Mouse (Mus musculus) layer of hippocampus, adult 2 months (tissue): ENCODE measurements at regions not wholly inside any gene's neighbourhood (a gene's known extent, or its start where the extent isn't known, plus 50 kb on each side); places are given as distances from the start of the nearest gene placed in this dataset.

Experiments used
- DNase-seq, 2 experiments: peaks; one replicate each; pipeline ENCODE4 v3.0.0; 2022; ENCODE audit warnings: low spot score in 2 of 2
- H3K27ac ChIP-seq: fragments of 200-600 bp; 2 replicates; pipeline ENCODE4 v1.8.1; 2022
- H3K4me3 ChIP-seq: fragments of 200-600 bp; 2 replicates; pipeline ENCODE4 v1.8.1; 2022; ENCODE audit warnings: mild to moderate bottlenecking
- CTCF ChIP-seq: fragments of 200-600 bp; conservative IDR thresholded peaks from 2 replicates; pipeline ENCODE4 v1.8.1; 2022; ENCODE audit warnings: antibody characterized with exemption, mild to moderate bottlenecking, moderate library complexity

DNA sequence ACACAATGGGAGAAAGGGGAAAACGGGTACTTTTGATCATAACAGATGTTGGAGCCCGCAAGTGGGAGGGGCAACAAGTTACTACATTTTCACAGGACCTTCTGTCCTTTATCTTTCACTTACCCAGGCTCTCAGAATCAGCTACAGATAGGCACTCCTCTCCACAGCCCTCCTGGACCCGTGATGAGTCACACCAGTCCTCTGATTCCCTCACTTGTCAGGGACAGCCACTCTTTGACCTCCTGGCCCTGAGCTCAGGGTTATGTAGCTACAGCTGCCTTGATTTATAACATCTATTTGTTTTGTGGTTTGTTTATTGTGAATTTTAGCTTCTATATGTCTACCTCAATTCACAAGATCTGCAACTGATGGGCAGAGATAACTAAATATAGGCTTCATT is 312.7 kb upstream of the Rora start:
- Histone ChIP-seq H3K4me3 (no peak overlapping the region), H3K27ac (no peak overlapping the region)
- DNase-seq, result no peak
- TF ChIP-seq CTCF, result no peak

DNA sequence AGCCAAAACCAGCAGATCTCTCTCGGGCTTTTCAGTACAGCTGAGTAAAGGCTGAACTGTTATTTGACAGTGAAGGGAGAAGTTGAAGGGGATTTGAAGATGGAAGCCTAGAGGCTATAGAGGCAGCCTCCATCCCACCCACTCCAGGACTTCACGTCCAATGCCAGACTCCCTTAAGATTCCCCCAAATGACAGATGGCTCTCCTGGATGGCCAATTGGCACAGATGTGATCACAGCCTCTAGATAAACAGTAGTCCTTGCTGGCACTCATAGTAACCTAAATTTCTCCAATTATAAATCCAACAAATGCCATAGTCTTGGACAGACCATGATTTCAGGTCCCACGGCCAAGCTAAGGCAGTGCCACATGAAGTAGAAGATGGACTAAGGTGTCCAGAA is 312.1 kb upstream of the Rora start:
- Histone ChIP-seq H3K27ac (no peak overlapping the region), H3K4me3 (no peak overlapping the region)
- TF ChIP-seq CTCF, result no peak
- DNase-seq, result no peak

DNA sequence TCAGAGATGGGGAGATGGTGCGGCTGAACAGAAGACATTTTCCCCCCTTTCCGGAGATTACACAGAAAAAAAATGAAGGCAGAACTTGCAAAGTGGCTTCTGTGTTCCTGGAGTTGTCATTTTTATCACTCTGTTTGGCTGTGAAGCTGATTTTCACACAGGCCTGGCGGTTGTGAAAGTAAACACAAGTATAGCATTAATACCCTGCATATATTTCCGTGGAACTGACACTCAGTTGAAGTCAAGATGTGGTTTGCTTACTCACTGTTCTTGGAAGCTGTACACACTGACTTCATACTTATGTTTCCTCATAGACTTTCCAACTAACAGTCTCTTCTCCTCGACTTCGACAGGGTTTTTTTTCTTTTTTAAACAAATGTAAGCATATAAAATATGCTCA is 306.2 kb upstream of the Rora start:
- TF ChIP-seq CTCF, result no peak
- H3K27ac ChIP-seq, result no peak overlapping the region
- H3K4me3 ChIP-seq, result no peak overlapping the region
- DNase-seq, result peak in 1 of 2 experiments; percentile 12

DNA sequence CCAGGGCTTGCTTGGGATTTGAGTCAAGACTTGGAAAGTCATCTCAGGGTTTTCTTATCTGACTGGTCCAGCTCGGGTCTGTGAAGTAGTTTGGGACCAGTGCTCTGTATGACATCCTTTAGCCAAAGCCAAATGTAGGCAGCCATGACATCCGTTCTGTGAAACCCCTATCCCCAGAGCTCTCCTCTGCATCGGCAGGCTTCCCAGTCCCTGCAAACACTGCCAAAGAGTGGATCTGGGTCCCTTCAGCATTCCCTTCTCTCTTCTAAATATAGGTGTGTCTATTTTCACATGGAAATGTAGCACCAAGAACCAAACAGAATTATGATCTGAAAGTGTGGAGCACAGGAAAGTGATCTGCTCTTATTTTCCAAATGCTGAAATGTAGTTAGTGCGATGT is 302.1 kb upstream of the Rora start:
- no peak for DNase-seq
- H3K4me3 ChIP-seq, result no peak overlapping the region
- TF ChIP-seq CTCF, result no peak
- no peak overlapping the region for H3K27ac ChIP-seq

- peak; percentile 53 to 60 for DNase-seq
- no peak overlapping the region for H3K4me3 ChIP-seq
- H3K27ac ChIP-seq, result no peak overlapping the region
- TF ChIP-seq CTCF, result no peak
These were observed 299.1 kb upstream of the Rora start for GRCm38 (mm10) chr9:68354470-68354869.

DNA sequence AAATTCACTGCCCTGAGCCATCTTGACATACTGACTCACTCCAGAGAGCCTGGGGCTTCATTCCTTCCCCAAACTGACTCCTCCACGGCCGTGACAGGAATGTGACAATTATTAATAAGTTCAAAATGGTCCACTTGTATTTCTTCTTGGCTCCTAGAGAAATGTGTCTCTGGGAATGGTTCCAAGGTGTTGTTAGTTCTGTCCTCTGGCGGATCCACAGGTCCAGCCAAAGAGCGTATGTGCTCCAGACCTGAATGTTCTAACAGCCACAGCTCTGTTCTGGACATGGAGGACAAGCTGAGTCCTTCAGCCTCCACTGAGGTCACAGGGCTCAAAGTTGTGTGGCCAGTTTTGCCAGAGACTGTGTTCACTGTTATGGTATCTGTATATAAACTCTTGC is 297.5 kb upstream of the Rora start:
- no peak overlapping the region for H3K27ac ChIP-seq
- no peak for DNase-seq
- no peak for TF ChIP-seq CTCF
- no peak overlapping the region for H3K4me3 ChIP-seq

DNA sequence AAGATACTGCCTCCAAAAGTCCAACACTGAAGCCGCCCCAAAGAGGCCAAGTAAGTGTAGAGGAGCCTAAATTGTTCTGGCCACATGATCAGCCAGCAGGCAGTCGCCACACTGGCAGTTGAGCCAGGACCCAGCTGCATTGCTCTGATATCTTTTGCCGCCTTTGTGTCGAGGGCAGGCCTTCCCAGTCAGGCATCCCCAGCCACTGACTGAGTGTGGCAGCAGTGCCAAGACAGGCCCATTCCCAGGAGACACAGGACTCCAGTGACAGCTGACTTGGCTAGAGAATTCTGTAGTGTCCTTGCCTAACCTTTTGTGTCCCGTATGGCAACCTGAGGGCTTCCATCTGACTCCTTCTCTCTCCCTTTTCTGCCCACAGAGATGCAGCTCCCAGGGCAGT is 296.4 kb upstream of the Rora start:
- peak in 1 of 2 experiments; percentile 6 for DNase-seq
- no peak overlapping the region for H3K4me3 ChIP-seq
- no peak overlapping the region for H3K27ac ChIP-seq
- TF ChIP-seq CTCF, result no peak

DNA sequence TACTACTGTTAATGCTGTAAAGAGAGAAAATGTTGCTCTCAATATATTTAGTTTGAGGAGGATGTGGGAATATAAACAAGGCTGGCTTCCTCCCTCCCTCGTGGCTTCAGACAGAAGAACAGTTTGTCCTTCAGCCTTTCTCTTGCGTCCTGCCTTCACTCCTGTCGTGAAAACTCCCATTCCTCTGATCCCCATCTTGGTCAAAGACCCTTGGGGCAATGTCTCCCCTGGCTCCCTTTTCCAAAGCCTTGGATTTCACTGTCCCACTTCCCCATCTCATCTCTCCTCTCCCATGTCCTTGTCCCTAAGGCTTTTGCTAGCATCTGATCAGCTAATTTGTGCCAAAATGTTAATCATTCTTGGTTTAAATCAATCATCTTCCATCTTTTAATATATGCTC is 286.6 kb upstream of the Rora start:
- no peak for TF ChIP-seq CTCF
- H3K4me3 ChIP-seq, result no peak overlapping the region
- H3K27ac ChIP-seq, result no peak overlapping the region
- DNase-seq, result no peak

- TF ChIP-seq CTCF, result no peak
- DNase-seq, result no peak
- H3K27ac ChIP-seq, result no peak overlapping the region
- no peak overlapping the region for H3K4me3 ChIP-seq
These were observed 286.0 kb upstream of the Rora start for GRCm38 (mm10) chr9:68367556-68367955.

- Histone ChIP-seq H3K4me3 (no peak overlapping the region), H3K27ac (no peak overlapping the region)
- no peak for TF ChIP-seq CTCF
- DNase-seq, result no peak
These were observed 280.9 kb upstream of the Rora start for GRCm38 (mm10) chr9:68372726-68373125.

GRCm38 (mm10) chr9:68376222-68376621 is 277.4 kb upstream of the Rora start:
- H3K4me3 ChIP-seq, result no peak overlapping the region
- H3K27ac ChIP-seq, result no peak overlapping the region
- TF ChIP-seq CTCF, result no peak
- DNase-seq, result no peak

GRCm38 (mm10) chr9:68381871-68382270 is 271.7 kb upstream of the Rora start:
- Histone ChIP-seq H3K4me3 (no peak overlapping the region), H3K27ac (no peak overlapping the region)
- DNase-seq, result no peak
- peak; percentile 71 for TF ChIP-seq CTCF

DNA sequence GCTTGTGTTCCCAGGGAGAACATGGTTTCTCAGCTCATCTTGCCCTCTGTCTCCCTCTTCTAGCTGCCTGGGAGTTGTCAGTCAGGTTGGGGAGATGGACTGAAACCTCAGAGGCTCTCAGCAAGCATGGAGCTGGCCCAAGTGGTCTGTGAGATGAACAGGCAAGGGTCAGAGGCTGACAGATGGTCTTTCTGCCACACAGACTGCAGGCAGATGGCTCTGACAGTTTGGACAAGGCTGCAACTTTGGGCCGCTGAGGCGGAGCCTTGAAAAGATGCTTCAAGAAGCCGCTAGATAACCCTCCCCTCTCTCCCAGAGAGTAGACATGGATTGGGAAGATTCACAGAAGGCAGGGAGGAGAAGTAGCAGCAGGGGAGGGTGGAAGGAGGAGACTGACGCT is 252.7 kb upstream of the Rora start:
- Histone ChIP-seq H3K27ac (no peak overlapping the region), H3K4me3 (no peak overlapping the region)
- TF ChIP-seq CTCF, result no peak
- no peak for DNase-seq

DNA sequence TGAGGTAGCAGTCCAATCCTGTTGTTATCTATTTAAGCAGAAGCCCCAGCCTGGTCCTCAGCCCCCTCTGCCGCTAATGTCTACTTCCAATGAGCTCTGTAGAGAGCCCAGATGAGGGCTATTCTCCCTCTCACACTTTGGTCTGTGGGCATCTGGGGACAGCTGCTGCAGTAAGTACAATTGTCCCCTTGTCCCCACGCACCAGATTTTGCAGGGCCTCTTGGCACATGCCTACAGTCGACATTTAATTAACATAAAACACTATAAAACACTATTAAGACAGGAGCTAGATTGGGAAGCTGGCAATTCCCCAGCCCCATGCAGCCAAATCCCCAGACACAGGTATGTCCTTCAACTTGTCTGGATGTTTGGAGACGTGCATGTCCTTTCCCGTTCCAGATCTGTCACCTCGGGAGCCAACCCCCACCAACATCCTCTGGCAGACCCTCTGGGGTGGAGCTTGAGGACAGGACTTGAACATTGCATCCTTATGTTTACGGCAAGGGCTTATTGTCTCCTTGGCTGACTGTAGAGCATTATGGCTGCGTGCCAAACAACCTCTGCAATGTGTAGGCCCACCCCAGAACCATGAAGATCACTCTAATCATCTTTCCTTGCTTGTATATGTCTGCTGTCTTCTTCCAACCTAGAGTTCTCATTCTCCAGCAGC is 251.3 kb upstream of the Rora start:
- no peak overlapping the region for H3K27ac ChIP-seq
- no peak overlapping the region for H3K4me3 ChIP-seq
- no peak for TF ChIP-seq CTCF
- DNase-seq, result no peak

GRCm38 (mm10) chr9:68402981-68403380 is 250.6 kb upstream of the Rora start:
- no peak for DNase-seq
- no peak overlapping the region for H3K4me3 ChIP-seq
- no peak for TF ChIP-seq CTCF
- H3K27ac ChIP-seq, result no peak overlapping the region
